Mouse (Mus musculus) hindbrain, embryonic 15.5 days (tissue): ENCODE data around the gene Zfr. TPM values are rescaled to one million over a fixed set of nuclear protein-coding genes. Genes with fewer than 3 reads are reported as not detected.

Experiments
- ATAC-seq: fragments of 200-750 bp; cut with Nextera tagmentation; 2 replicates; pipeline ENCODE4 v1.8.0; 2017; ENCODE audit warnings: low read depth, moderate number of reproducible peaks, moderate TSS enrichment; ENCODE audit not compliant: low FRiP score
- H3K27ac ChIP-seq: fragments of 300-500 bp; sonication (generic); replicated peaks from 2 replicates; pipeline ENCODE4 v1.5.1; 2015; ENCODE audit warnings: mild to moderate bottlenecking, inconsistent platforms
- H3K27me3 ChIP-seq: fragments of 300-500 bp; sonication (generic); 2 replicates; pipeline ENCODE4 v1.6.1; 2015; ENCODE audit warnings: control low read depth, inconsistent platforms
- H3K36me3 ChIP-seq: fragments of 300-500 bp; sonication (generic); 2 replicates; pipeline ENCODE4 v1.6.1; 2015; ENCODE audit warnings: control low read depth, inconsistent platforms
- H3K4me1 ChIP-seq: fragments of 300-500 bp; sonication (generic); replicated peaks from 2 replicates; pipeline ENCODE4 v1.6.1; 2015; ENCODE audit warnings: control low read depth, inconsistent platforms
- H3K4me2 ChIP-seq: fragments of 300-500 bp; sonication (generic); 2 replicates; pipeline ENCODE4 v1.6.1; 2015; ENCODE audit warnings: moderate library complexity, mild to moderate bottlenecking, inconsistent platforms
- H3K4me3 ChIP-seq: fragments of 300-500 bp; sonication (generic); 2 replicates; pipeline ENCODE4 v1.5.1; 2015; ENCODE audit warnings: mild to moderate bottlenecking, inconsistent platforms
- H3K9ac ChIP-seq: fragments of 300-500 bp; sonication (generic); 2 replicates; pipeline ENCODE4 v1.6.1; 2015; ENCODE audit warnings: inconsistent platforms
- H3K9me3 ChIP-seq: fragments of 300-500 bp; sonication (generic); 2 replicates; pipeline ENCODE4 v1.6.1; 2016; ENCODE audit warnings: control low read depth, inconsistent platforms
- WGBS: fragments of 180-500 bp; shearing (Covaris S2); methylation state at CpG from one replicate; pipeline ENCODE4 v1.1.7; 2015; 5-methylcytosine and 5-hydroxymethylcytosine counted together
- microRNA counts: library from miRNA; unstranded; fragments of <30 nt; microRNA quantifications from one replicate; lab custom pipeline; 2016
- microRNA-seq: library from miRNA; unstranded; fragments of <30 nt; microRNA quantifications from one replicate; pipeline ENCODE4, GENCODE M21; 2016
- polyA plus RNA-seq: library from polyadenylated mRNA; unstranded; fragments of >200 nt; fragmentation: Nextera tagmentation; extraction: Ambion mirVana; gene quantifications from 2 replicates; pipeline ENCODE4 v1.2.1, GENCODE M21; 2015

The Zfr gene
- polyA plus RNA-seq, 1 experiment from 2014 or later: 153 TPM

- peaks cover 23% of the 10 kb centered on the region for H3K4me1 ChIP-seq
- H3K27ac ChIP-seq: no peak overlapping the region
- no peaks in the 10 kb centered on the region for H3K36me3 ChIP-seq
- H3K4me2 ChIP-seq: no peak overlapping the region
- no peaks in the 10 kb centered on the region for H3K27me3 ChIP-seq
- no peak overlapping the region for H3K4me3 ChIP-seq
- no peak for ATAC-seq
- WGBS: 86% methylated on average over 2 of the region's 2 CpGs
- no peak overlapping the region for H3K9ac ChIP-seq
- H3K9me3 ChIP-seq: no peaks in the 10 kb centered on the region
Observed at GRCm38 (mm10) chr15:12224239-12224638, 106.6 kb downstream of the Zfr start.

GRCm38 (mm10) chr15:12225062-12225461, 107.4 kb downstream of the Zfr start:
- Histone ChIP-seq H3K4me1 (peaks cover 27% of the 10 kb centered on the region), H3K4me3 (no peak overlapping the region), H3K27ac (no peak overlapping the region), H3K27me3 (no peaks in the 10 kb centered on the region), H3K9me3 (no peaks in the 10 kb centered on the region), H3K36me3 (no peaks in the 10 kb centered on the region), H3K9ac (no peak overlapping the region), H3K4me2 (no peak overlapping the region)
- WGBS: 69% methylated on average over 4 of the region's 4 CpGs
- no peak for ATAC-seq

GRCm38 (mm10) chr15:12226908-12227307, 109.3 kb downstream of the Zfr start:
- Histone ChIP-seq H3K4me3 (no peak overlapping the region), H3K4me2 (no peak overlapping the region), H3K27me3 (no peaks in the 10 kb centered on the region), H3K9ac (no peak overlapping the region), H3K4me1 (peaks cover 28% of the 10 kb centered on the region), H3K9me3 (no peaks in the 10 kb centered on the region), H3K36me3 (no peaks in the 10 kb centered on the region), H3K27ac (no peak overlapping the region)
- ATAC-seq: no peak
- 97% methylated on average over 15 of the region's 15 CpGs for WGBS

GRCm38 (mm10) chr15:12227355-12227754, 109.7 kb downstream of the Zfr start:
- H3K27ac ChIP-seq: no peak overlapping the region
- H3K27me3 ChIP-seq: no peaks in the 10 kb centered on the region
- H3K4me2 ChIP-seq: no peak overlapping the region
- 87% methylated on average over 4 of the region's 4 CpGs for WGBS
- no peak overlapping the region for H3K9ac ChIP-seq
- no peaks in the 10 kb centered on the region for H3K36me3 ChIP-seq
- peaks cover 26% of the 10 kb centered on the region for H3K4me1 ChIP-seq
- H3K4me3 ChIP-seq: no peak overlapping the region
- no peaks in the 10 kb centered on the region for H3K9me3 ChIP-seq
- no peak for ATAC-seq

- H3K27me3 ChIP-seq: no peaks in the 10 kb centered on the region
- no peaks in the 10 kb centered on the region for H3K36me3 ChIP-seq
- no peak overlapping the region for H3K9ac ChIP-seq
- WGBS: 79% methylated on average over 10 of the region's 10 CpGs
- H3K27ac ChIP-seq: no peak overlapping the region
- H3K4me2 ChIP-seq: no peak overlapping the region
- ATAC-seq: no peak
- H3K4me1 ChIP-seq: peaks cover 20% of the 10 kb centered on the region
- H3K4me3 ChIP-seq: no peak overlapping the region
- no peaks in the 10 kb centered on the region for H3K9me3 ChIP-seq
Observed at GRCm38 (mm10) chr15:12229603-12230242, 112.1 kb downstream of the Zfr start.

GRCm38 (mm10) chr15:12230243-12230935, 112.8 kb downstream of the Zfr start:
- peak overlapping the region; percentile 47; the same call in 1 of the 2 replicates for H3K27ac ChIP-seq

GRCm38 (mm10) chr15:12231462-12231861, 113.8 kb downstream of the Zfr start:
- peaks cover 5% of the 10 kb centered on the region; the same call in 1 of the 2 replicates for H3K36me3 ChIP-seq
- no peak for ATAC-seq
- 85% methylated on average over 6 of the region's 6 CpGs for WGBS

More at GRCm38 (mm10) chr15:12230243-12230935, 112.8 kb downstream of the Zfr start:
- no peaks in the 10 kb centered on the region for H3K9me3 ChIP-seq
- no peak overlapping the region for H3K4me3 ChIP-seq
- no peak overlapping the region for H3K4me2 ChIP-seq
- WGBS: 64% methylated on average over 12 of the region's 12 CpGs
- no peaks in the 10 kb centered on the region for H3K36me3 ChIP-seq
- H3K9ac ChIP-seq: no peak overlapping the region
- H3K27me3 ChIP-seq: no peaks in the 10 kb centered on the region
- no peak for ATAC-seq
- H3K4me1 ChIP-seq: peaks cover 20% of the 10 kb centered on the region

GRCm38 (mm10) chr15:12232429-12232828, 114.8 kb downstream of the Zfr start:
- WGBS: 82% methylated on average over 11 of the region's 11 CpGs
- Histone ChIP-seq H3K4me2 (no peak overlapping the region), H3K9me3 (no peaks in the 10 kb centered on the region), H3K9ac (no peak overlapping the region), H3K27me3 (no peaks in the 10 kb centered on the region), H3K4me3 (no peak overlapping the region), H3K4me1 (peaks cover 20% of the 10 kb centered on the region), H3K36me3 (peaks cover 8% of the 10 kb centered on the region; the same call in 1 of the 2 replicates), H3K27ac (no peak overlapping the region)
- peak; percentile 27; the same call in 1 of the 2 replicates for ATAC-seq

More at GRCm38 (mm10) chr15:12231462-12231861, 113.8 kb downstream of the Zfr start:
- no peak overlapping the region for H3K4me3 ChIP-seq
- H3K9ac ChIP-seq: no peak overlapping the region
- no peak overlapping the region for H3K27ac ChIP-seq
- no peak overlapping the region for H3K4me2 ChIP-seq
- no peaks in the 10 kb centered on the region for H3K27me3 ChIP-seq
- H3K4me1 ChIP-seq: peaks cover 20% of the 10 kb centered on the region
- H3K9me3 ChIP-seq: no peaks in the 10 kb centered on the region

GRCm38 (mm10) chr15:12233021-12233420, 115.4 kb downstream of the Zfr start:
- H3K9me3 ChIP-seq: no peaks in the 10 kb centered on the region
- H3K9ac ChIP-seq: no peak overlapping the region
- H3K4me1 ChIP-seq: peaks cover 17% of the 10 kb centered on the region
- no peak overlapping the region for H3K27ac ChIP-seq
- no peak overlapping the region for H3K4me3 ChIP-seq
- H3K27me3 ChIP-seq: no peaks in the 10 kb centered on the region
- no peak for ATAC-seq
- 74% methylated on average over 4 of the region's 4 CpGs for WGBS
- H3K4me2 ChIP-seq: no peak overlapping the region
- H3K36me3 ChIP-seq: peaks cover 12% of the 10 kb centered on the region; the same call in 1 of the 2 replicates

MicroRNAs within 50 kb of the gene (microRNA counts, 519-probe panel; counts per million panel counts)
- 1,638 counts per million, percentile 9 among the panel's probes with 10 or more counts for microRNA mmu-miR-1898 (lab: Ali Mortazavi, UCI)

Small RNA genes within 50 kb of the gene (microRNA-seq; reads per million reads assigned to microRNA genes)
- gene Mir1898: not detected

Other genes with a start within 250 kb of the Zfr start
- gene Npr3, start 210.5 kb upstream of the Zfr start, polyA plus RNA-seq: 0.88 and 1.1 TPM in 2 replicates
- 489 and 545 TPM in 2 replicates for gene Sub1, start 120.8 kb upstream of the Zfr start, polyA plus RNA-seq
- gene Mtmr12, start 87.2 kb downstream of the Zfr start, polyA plus RNA-seq: 8.7 and 9.2 TPM in 2 replicates
- 69.9 and 71.4 TPM in 2 replicates for gene Golph3, start 203.6 kb downstream of the Zfr start, polyA plus RNA-seq
- 0.82 and 1.2 TPM in 2 replicates for gene 1810049J17Rik, start 204.1 kb downstream of the Zfr start, polyA plus RNA-seq